Mouse (Mus musculus) spleen, adult 2 months (tissue): Measurements from ENCODE around the gene Gm49776.

Source experiments
- CTCF ChIP-seq: fragments of 200-500 bp; IDR thresholded peaks from 2 replicates; pipeline ENCODE4 v1.5.1; 2011; ENCODE audit warnings: mild to moderate bottlenecking, inconsistent platforms; ENCODE audit not compliant: insufficient read depth, insufficient read length, insufficient replicate concordance; ENCODE audit errors: extremely low read depth
- POLR2A ChIP-seq: fragments of 200-500 bp; IDR thresholded peaks from 2 replicates; pipeline ENCODE4 v1.6.1; 2011; ENCODE audit warnings: low read depth, low read length, inconsistent platforms

- TF ChIP-seq CTCF (no peak), POLR2A (no peak)
Observed at GRCm38 (mm10) chr16:18201620-18202019, 56.5 kb downstream of the Gm49776 start.
